Mouse (Mus musculus): Measurements from ENCODE around the gene Armh2.
"Not testable (repeated sequence)": the region's sequence is repeated elsewhere in the genome, so short reads cannot be mapped to it uniquely, and the experiment has no call there.

DNA sequence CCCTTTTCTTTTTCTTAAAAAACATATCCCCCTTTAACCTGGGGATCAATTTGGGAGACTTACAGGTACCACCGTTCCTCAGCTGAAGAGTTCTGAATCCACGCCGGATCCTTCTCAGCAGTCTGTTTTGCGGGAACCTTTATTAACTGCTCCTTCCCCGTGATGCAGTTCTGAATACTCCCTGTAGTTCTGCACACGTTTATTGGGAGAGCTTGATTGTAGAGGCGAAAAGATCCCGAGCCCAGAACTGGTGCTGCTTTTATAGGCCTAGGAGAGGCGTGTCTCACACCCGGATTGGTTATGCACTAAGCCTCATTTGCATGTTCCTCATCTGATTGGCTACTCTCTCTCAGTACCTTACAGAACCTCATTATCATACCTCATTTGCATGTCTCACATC, 30.4 kb downstream of the Armh2 start:
- not testable (repeated sequence) for TF ChIP-seq FLI1 (IDR thresholded peaks at IDR 0.05; ENCODE audit: low read length); GATA1 (IDR thresholded peaks at IDR 0.05; ENCODE audit: borderline replicate concordance, low read length)
